Mouse (Mus musculus) forebrain, embryonic 13.5 days (tissue): ENCODE data around the gene Lep. TPM values are rescaled to one million over a fixed set of nuclear protein-coding genes. Genes with fewer than 3 reads are reported as not detected.

Source experiments
- ATAC-seq: fragments of 200-750 bp; cut with Nextera tagmentation; 2 replicates; pipeline ENCODE4 v1.8.0; 2017
- H3K27ac ChIP-seq: fragments of 300-500 bp; sonication (generic); 2 replicates; pipeline ENCODE4 v1.5.1; 2015; ENCODE audit warnings: inconsistent platforms, mild to moderate bottlenecking, moderate library complexity
- H3K27me3 ChIP-seq: fragments of 300-500 bp; sonication (generic); 2 replicates; pipeline ENCODE4 v1.6.1; 2015; ENCODE audit warnings: mild to moderate bottlenecking, inconsistent platforms
- H3K36me3 ChIP-seq: fragments of 300-500 bp; sonication (generic); 2 replicates; pipeline ENCODE4 v1.6.1; 2015; ENCODE audit warnings: mild to moderate bottlenecking, inconsistent platforms; ENCODE audit not compliant: poor library complexity, severe bottlenecking
- H3K4me1 ChIP-seq: fragments of 300-500 bp; sonication (generic); 2 replicates; pipeline ENCODE4 v1.6.1; 2015; ENCODE audit warnings: inconsistent platforms
- H3K4me2 ChIP-seq: fragments of 300-500 bp; sonication (generic); 2 replicates; pipeline ENCODE4 v1.6.1; 2015; ENCODE audit warnings: inconsistent platforms, mild to moderate bottlenecking, moderate library complexity
- H3K4me3 ChIP-seq: fragments of 300-500 bp; sonication (generic); 2 replicates; pipeline ENCODE4 v1.5.1; 2015; ENCODE audit warnings: mild to moderate bottlenecking, inconsistent platforms
- H3K9ac ChIP-seq: fragments of 300-500 bp; sonication (generic); 2 replicates; pipeline ENCODE4 v1.6.1; 2015; ENCODE audit warnings: mild to moderate bottlenecking, inconsistent platforms
- H3K9me3 ChIP-seq: fragments of 300-500 bp; sonication (generic); replicated peaks from 2 replicates; pipeline ENCODE4 v1.6.1; 2016; ENCODE audit warnings: inconsistent platforms
- WGBS: fragments of 180-500 bp; shearing (Covaris S2); methylation state at CpG from one replicate; pipeline ENCODE4 v1.1.7; 2015; 5-methylcytosine and 5-hydroxymethylcytosine counted together
- polyA plus RNA-seq: library from polyadenylated mRNA; unstranded; fragments of >200 nt; fragmentation: Nextera tagmentation; extraction: Ambion mirVana; gene quantifications from 2 replicates; pipeline ENCODE4 v1.2.1, GENCODE M21; 2015

Gene Lep
- polyA plus RNA-seq, 1 experiment from 2014 or later = not detected

DNA sequence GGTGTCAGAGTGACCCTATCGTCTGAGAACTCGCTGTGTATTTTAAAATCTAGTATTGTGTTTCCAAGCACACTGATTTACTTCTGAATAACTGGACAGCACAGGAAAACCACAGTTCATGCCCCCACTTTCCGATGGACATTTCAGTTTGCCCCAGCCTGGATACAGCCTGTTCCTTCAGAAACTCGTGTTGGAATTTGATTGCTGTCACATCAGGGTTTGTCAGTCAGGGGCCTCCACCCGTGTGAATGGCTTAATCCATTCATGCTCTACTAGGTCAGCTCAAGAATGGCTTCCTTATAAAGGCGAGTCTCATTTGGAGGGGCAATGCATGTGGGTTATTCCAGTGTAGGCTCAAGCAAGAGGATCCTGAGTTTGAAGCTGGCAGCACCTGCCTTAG, 33.3 kb upstream of the Lep start:
- H3K4me3 ChIP-seq = no peak overlapping the region
- H3K4me1 ChIP-seq = peaks cover 16% of the 10 kb centered on the region
- peaks cover 6% of the 10 kb centered on the region; the same call in 1 of the 2 replicates for H3K9me3 ChIP-seq
- H3K27me3 ChIP-seq = peaks cover 22% of the 10 kb centered on the region
- no peak for ATAC-seq
- no peak overlapping the region for H3K9ac ChIP-seq
- H3K27ac ChIP-seq = no peak overlapping the region
- WGBS = 29% methylated on average over 6 of the region's 6 CpGs
- no peak overlapping the region for H3K4me2 ChIP-seq
- H3K36me3 ChIP-seq = no peaks in the 10 kb centered on the region

DNA sequence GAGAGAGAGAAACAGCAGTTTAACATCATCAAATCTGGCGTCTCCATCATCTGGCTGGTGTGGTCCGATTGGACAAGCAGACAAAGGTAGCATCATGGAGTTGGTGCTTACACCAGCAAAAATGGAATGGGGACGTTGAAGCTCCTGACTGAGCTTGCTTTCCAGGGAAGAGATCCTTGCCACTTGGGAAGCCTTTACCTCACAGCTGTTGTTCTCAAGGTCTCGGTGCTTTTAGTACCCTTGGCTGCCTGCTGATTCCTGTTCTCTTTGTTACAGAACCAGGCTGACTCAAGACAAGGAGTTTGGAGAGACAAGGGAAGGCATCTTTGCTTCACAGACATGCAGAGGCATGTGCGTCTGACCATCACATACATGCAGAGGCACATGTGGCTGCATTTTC, 31.9 kb upstream of the Lep start:
- no peak overlapping the region for H3K4me2 ChIP-seq
- H3K4me1 ChIP-seq = peaks cover 22% of the 10 kb centered on the region
- WGBS = 65% methylated on average over 5 of the region's 5 CpGs
- peaks cover 15% of the 10 kb centered on the region for H3K27me3 ChIP-seq
- no peaks in the 10 kb centered on the region for H3K36me3 ChIP-seq
- no peak overlapping the region for H3K4me3 ChIP-seq
- peaks cover 6% of the 10 kb centered on the region; the same call in 1 of the 2 replicates for H3K9me3 ChIP-seq
- no peak overlapping the region for H3K9ac ChIP-seq
- ATAC-seq = no peak
- H3K27ac ChIP-seq = no peak overlapping the region

DNA sequence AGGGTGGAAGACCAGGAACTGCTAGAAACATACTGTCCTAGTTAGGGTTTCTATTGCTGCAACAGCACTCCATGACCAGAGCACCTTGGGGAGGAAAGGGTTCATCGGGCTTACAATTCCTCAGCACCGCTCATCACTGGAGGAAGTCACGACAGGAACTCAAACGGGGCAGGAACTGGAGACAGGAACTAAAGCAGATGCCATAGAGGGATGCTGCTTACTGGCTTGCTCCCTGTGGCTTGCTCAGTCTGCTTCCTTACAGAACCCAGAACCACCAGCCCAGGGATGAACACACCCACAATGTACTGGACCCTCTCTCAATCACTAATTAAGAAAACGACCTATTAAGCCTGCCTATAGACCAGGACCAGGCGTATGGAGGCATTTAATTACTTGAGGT, 30.5 kb upstream of the Lep start:
- ATAC-seq = no peak
- no peak overlapping the region for H3K27ac ChIP-seq
- H3K4me3 ChIP-seq = no peak overlapping the region
- no peak overlapping the region for H3K4me2 ChIP-seq
- 85% methylated on average over 6 of the region's 6 CpGs for WGBS
- no peak overlapping the region for H3K9ac ChIP-seq
- H3K27me3 ChIP-seq = peaks cover 15% of the 10 kb centered on the region
- H3K36me3 ChIP-seq = no peaks in the 10 kb centered on the region
- peaks cover 6% of the 10 kb centered on the region; the same call in 1 of the 2 replicates for H3K9me3 ChIP-seq
- peaks cover 23% of the 10 kb centered on the region for H3K4me1 ChIP-seq

DNA sequence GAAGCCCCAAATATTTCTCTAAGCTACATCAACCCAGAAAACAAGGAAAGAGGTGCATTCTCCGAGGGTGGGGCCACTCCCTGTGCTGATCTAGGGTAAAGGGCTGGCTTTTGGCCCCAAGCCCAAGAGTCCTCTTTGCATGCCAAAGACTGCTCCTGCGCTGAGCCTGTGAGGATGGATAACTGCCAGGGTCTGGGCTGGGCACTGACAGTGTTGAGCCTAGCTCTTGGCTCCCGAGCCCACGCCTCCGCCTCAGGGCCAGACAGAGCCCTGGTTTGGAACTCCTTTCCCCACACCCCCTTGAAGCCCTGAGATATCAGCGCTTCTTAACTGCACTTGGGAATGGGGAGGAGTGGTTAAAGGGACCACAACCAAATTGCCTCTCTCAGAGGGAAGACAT, 28.8 kb upstream of the Lep start:
- Histone ChIP-seq H3K27ac (no peak overlapping the region), H3K9me3 (peaks cover 6% of the 10 kb centered on the region; the same call in 1 of the 2 replicates), H3K36me3 (no peaks in the 10 kb centered on the region), H3K4me2 (no peak overlapping the region), H3K27me3 (no peaks in the 10 kb centered on the region), H3K4me3 (no peak overlapping the region), H3K9ac (no peak overlapping the region), H3K4me1 (peaks cover 27% of the 10 kb centered on the region)
- peak; percentile 71 for ATAC-seq
- WGBS = 60% methylated on average over 6 of the region's 6 CpGs

- Histone ChIP-seq H3K27me3 (no peaks in the 10 kb centered on the region), H3K4me2 (no peak overlapping the region), H3K4me3 (no peak overlapping the region), H3K9me3 (peaks cover 6% of the 10 kb centered on the region; the same call in 1 of the 2 replicates), H3K9ac (no peak overlapping the region), H3K4me1 (peaks cover 33% of the 10 kb centered on the region), H3K27ac (no peak overlapping the region), H3K36me3 (no peaks in the 10 kb centered on the region)
- 90% methylated on average over 13 of the region's 13 CpGs for WGBS
- no peak for ATAC-seq
Observed at GRCm38 (mm10) chr6:29031704-29032310, 28.2 kb upstream of the Lep start.

- WGBS = 88% methylated on average over 12 of the region's 12 CpGs
Observed at GRCm38 (mm10) chr6:29032411-29032810, 27.6 kb upstream of the Lep start.

DNA sequence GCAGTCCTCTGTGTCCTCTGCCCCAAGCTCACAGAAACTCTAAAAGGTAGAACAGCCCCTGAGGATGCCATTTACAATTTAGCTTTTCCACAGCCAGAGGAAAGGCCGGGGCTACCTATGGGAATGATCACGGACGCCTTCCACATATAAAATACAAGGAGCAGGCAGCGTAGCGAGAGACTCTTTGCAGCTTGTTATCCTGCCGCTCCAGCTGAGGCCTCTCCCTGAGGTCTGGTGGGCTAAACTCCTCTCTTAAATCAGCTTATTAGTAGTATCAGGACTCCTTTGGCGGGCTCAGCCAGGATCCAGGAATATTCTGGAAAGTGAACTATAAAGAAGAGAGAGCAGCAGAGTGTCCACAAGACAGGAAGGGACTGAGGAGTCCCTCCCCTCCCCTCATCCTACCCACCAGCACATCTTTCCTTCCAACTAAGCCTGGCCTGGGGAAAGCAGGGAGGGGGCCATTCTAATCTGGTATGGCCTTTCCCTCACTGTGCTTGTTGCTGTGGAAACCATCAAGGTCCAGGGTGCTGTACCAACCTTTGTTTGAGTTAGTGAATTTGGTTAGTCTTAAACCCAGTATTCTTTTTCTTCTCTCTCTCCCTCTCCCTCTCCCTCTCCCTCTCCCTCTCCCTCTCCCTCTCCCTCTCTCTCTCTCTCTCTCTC, 25.9 kb upstream of the Lep start:
- Histone ChIP-seq H3K9ac (no peak overlapping the region), H3K4me2 (no peak overlapping the region), H3K27me3 (no peaks in the 10 kb centered on the region), H3K36me3 (no peaks in the 10 kb centered on the region), H3K4me3 (no peak overlapping the region), H3K9me3 (peaks cover 6% of the 10 kb centered on the region; the same call in 1 of the 2 replicates), H3K4me1 (peaks cover 35% of the 10 kb centered on the region), H3K27ac (no peak overlapping the region)
- WGBS = 67% methylated on average over 7 of the region's 7 CpGs
- ATAC-seq = no peak

More at GRCm38 (mm10) chr6:29032411-29032810, 27.6 kb upstream of the Lep start:
- Histone ChIP-seq H3K4me3 (no peak overlapping the region), H3K4me1 (peaks cover 35% of the 10 kb centered on the region), H3K27me3 (no peaks in the 10 kb centered on the region), H3K9ac (no peak overlapping the region), H3K4me2 (no peak overlapping the region), H3K9me3 (peaks cover 6% of the 10 kb centered on the region; the same call in 1 of the 2 replicates), H3K27ac (no peak overlapping the region), H3K36me3 (no peaks in the 10 kb centered on the region)
- ATAC-seq = no peak

GRCm38 (mm10) chr6:29036698-29037097, 23.3 kb upstream of the Lep start:
- H3K9me3 ChIP-seq = no peaks in the 10 kb centered on the region
- H3K27ac ChIP-seq = no peak overlapping the region
- no peaks in the 10 kb centered on the region for H3K27me3 ChIP-seq
- peaks cover 27% of the 10 kb centered on the region for H3K4me1 ChIP-seq
- ATAC-seq = peak; percentile 81
- H3K36me3 ChIP-seq = no peaks in the 10 kb centered on the region
- no peak overlapping the region for H3K4me2 ChIP-seq
- 56% methylated on average over 4 of the region's 4 CpGs for WGBS
- no peak overlapping the region for H3K9ac ChIP-seq
- no peak overlapping the region for H3K4me3 ChIP-seq

DNA sequence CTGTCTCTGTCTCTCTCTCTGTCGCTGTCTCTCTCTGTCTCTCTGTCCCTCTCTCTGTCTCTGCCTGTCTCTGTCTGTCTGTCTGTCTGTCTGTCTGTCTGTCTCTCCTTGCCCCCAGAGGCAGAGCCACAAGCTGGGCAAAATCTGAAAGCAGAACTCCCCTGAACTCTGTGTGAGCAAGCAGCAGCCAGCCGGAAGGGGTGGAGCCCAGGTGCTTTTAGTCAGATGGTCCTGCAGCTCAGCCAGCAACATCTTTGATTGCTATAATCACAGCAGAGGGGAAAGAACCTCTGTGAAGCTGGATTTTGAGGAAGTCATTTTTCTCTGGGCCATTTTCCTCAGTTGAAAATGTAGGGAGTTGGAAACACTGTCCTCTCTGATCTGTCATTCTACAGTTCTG, 19.8 kb upstream of the Lep start:
- no peaks in the 10 kb centered on the region for H3K9me3 ChIP-seq
- no peak for ATAC-seq
- no peak overlapping the region for H3K9ac ChIP-seq
- H3K4me1 ChIP-seq = peaks cover 12% of the 10 kb centered on the region
- no peaks in the 10 kb centered on the region for H3K36me3 ChIP-seq
- 95% methylated on average over 2 of the region's 2 CpGs for WGBS
- no peak overlapping the region for H3K27ac ChIP-seq
- no peak overlapping the region for H3K4me2 ChIP-seq
- no peaks in the 10 kb centered on the region for H3K27me3 ChIP-seq
- no peak overlapping the region for H3K4me3 ChIP-seq

GRCm38 (mm10) chr6:29044029-29044428, 16.0 kb upstream of the Lep start:
- H3K9ac ChIP-seq = no peak overlapping the region
- H3K9me3 ChIP-seq = no peaks in the 10 kb centered on the region
- no peak overlapping the region for H3K4me2 ChIP-seq
- no peaks in the 10 kb centered on the region for H3K27me3 ChIP-seq
- H3K36me3 ChIP-seq = no peaks in the 10 kb centered on the region
- no peak overlapping the region for H3K27ac ChIP-seq
- ATAC-seq = no peak
- no peak overlapping the region for H3K4me3 ChIP-seq
- H3K4me1 ChIP-seq = no peaks in the 10 kb centered on the region

DNA sequence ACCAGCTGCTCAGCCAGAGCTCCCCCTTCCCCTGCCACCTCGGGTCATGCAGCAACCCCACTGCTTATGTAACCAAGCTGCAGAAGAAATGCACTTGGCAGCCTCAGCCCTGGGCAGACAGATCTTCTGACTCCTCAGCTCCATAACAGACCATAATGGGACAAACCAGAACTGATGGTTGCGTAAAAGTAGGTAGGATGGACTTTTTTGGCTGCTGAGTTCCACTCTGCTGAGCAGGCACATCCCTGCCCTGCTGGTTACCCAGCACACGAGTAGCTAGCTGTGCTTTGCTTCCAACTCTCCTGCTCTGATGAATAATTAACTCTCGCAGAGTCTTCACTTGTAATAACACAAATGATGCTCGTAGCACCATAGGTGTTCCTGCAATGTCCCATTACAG, 10.1 kb upstream of the Lep start:
- Histone ChIP-seq H3K4me2 (no peak overlapping the region), H3K9me3 (no peaks in the 10 kb centered on the region), H3K27me3 (0 out of 2 replicates have a peak, but pooled peaks cover 4% of the 10 kb centered on the region), H3K36me3 (no peaks in the 10 kb centered on the region), H3K27ac (no peak overlapping the region), H3K4me3 (no peak overlapping the region), H3K9ac (no peak overlapping the region), H3K4me1 (0 out of 2 replicates have a peak, but pooled peaks cover 5% of the 10 kb centered on the region)
- WGBS = 75% methylated on average over 5 of the region's 5 CpGs
- ATAC-seq = no peak

GRCm38 (mm10) chr6:29052188-29052587, 7.8 kb upstream of the Lep start:
- no peak overlapping the region for H3K4me2 ChIP-seq
- 55% methylated on average over 9 of the region's 9 CpGs for WGBS
- H3K9me3 ChIP-seq = no peaks in the 10 kb centered on the region
- H3K4me1 ChIP-seq = 0 out of 2 replicates have a peak, but pooled peaks cover 5% of the 10 kb centered on the region
- 0 out of 2 replicates have a peak, but pooled peaks cover 4% of the 10 kb centered on the region for H3K27me3 ChIP-seq
- H3K27ac ChIP-seq = no peak overlapping the region
- no peak overlapping the region for H3K4me3 ChIP-seq
- H3K36me3 ChIP-seq = no peaks in the 10 kb centered on the region
- ATAC-seq = peak; percentile 33; the same call in 1 of the 2 replicates
- H3K9ac ChIP-seq = no peak overlapping the region
